Mouse (Mus musculus) forebrain, embryonic 14.5 days (tissue): Measurements from ENCODE around the gene Spag7. TPM values are rescaled to one million over a fixed set of nuclear protein-coding genes. Genes with fewer than 3 reads are reported as not detected.

Experiments
- ATAC-seq: fragments of 200-750 bp; cut with Nextera tagmentation; 2 replicates; pipeline ENCODE4 v1.8.0; 2017; ENCODE audit warnings: mild to moderate bottlenecking, moderate library complexity
- DNase-seq: peaks from one replicate; pipeline ENCODE4 v3.0.0-alpha.2; 2015; ENCODE audit warnings: low spot score
- H3K27ac ChIP-seq: fragments of 300-500 bp; sonication (generic); 2 replicates; pipeline ENCODE4 v1.5.1; 2014; ENCODE audit warnings: low read depth, mild to moderate bottlenecking, control low read depth, low read length, moderate library complexity
- H3K27me3 ChIP-seq: fragments of 300-500 bp; sonication (generic); replicated peaks from 2 replicates; pipeline ENCODE4 v1.6.1; 2014; ENCODE audit warnings: low read length, control low read depth, mixed read lengths; ENCODE audit not compliant: control insufficient read depth, insufficient read depth
- H3K36me3 ChIP-seq: fragments of 300-500 bp; sonication (generic); 2 replicates; pipeline ENCODE4 v1.6.1; 2014; ENCODE audit warnings: low read length, control low read depth; ENCODE audit not compliant: control insufficient read depth, insufficient read depth
- H3K4me1 ChIP-seq: fragments of 300-500 bp; sonication (generic); 2 replicates; pipeline ENCODE4 v1.6.1; 2014; ENCODE audit warnings: antibody characterized with exemption, low read length, control low read depth; ENCODE audit not compliant: control insufficient read depth, insufficient read depth
- H3K4me2 ChIP-seq: fragments of 300-500 bp; sonication (generic); 2 replicates; pipeline ENCODE4 v1.6.1; 2014; ENCODE audit warnings: mild to moderate bottlenecking, control low read depth, low read length
- H3K4me3 ChIP-seq: fragments of 300-500 bp; sonication (generic); 2 replicates; pipeline ENCODE4 v1.5.1; 2014; ENCODE audit warnings: low read depth, low read length, control low read depth
- H3K9ac ChIP-seq: fragments of 300-500 bp; sonication (generic); 2 replicates; pipeline ENCODE4 v1.6.1; 2014; ENCODE audit warnings: mild to moderate bottlenecking, low read length, control low read depth, moderate library complexity
- H3K9me3 ChIP-seq: fragments of 300-500 bp; sonication (generic); replicated peaks from 2 replicates; pipeline ENCODE4 v1.6.1; 2016; ENCODE audit warnings: low read length, control low read depth, mixed read lengths; ENCODE audit not compliant: control insufficient read depth
- WGBS: fragments of 180-500 bp; shearing (Covaris S2); extraction: QIAGEN DNeasy Blood & Tissue Kit; methylation state at CpG from one replicate; pipeline ENCODE4 v1.1.7; 2014; 5-methylcytosine and 5-hydroxymethylcytosine counted together
- polyA plus RNA-seq: library from polyadenylated mRNA; unstranded; fragments of >200 nt; fragmentation: Nextera tagmentation; extraction: Ambion mirVana; gene quantifications from 2 replicates; pipeline ENCODE4 v1.2.1, GENCODE M21; 2014

Spag7 gene
- polyA plus RNA-seq, 1 experiment from 2014 or later = 65.4 TPM

DNA sequence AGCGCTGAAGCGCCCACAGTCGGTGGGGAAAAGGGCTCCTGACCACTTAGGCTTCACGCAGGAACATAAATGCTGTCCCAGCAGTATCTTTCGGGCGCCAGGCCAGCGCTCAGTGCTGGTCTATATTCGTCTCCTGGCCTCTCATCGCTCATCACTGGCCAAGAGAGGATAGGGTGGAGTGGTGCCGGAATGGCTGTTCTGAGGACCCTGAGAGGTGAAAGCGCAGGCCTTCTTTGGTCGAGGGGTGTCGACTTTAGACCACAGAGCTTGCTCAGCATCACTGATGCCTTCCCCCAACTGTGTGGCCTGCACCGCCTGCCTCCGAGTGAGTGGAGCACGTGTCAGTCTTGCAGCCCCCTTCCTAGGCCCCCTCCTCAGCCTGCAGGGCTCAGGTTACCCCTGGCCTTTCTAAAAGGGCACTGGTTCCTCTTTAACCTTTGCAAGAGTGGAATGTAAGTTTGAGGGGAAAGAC, 12.7 kb downstream of the Spag7 start:
- H3K4me1 ChIP-seq = peaks cover 21% of the 10 kb centered on the region
- no peak overlapping the region; the same call in 1 of the 2 replicates for H3K27ac ChIP-seq
- H3K4me2 ChIP-seq = peak overlapping the region; percentile 91
- DNase-seq (peak; percentile 7), ATAC-seq (no peak)
- H3K9me3 ChIP-seq = no peaks in the 10 kb centered on the region
- H3K4me3 ChIP-seq = peak overlapping the region; percentile 100
- no peaks in the 10 kb centered on the region for H3K27me3 ChIP-seq
- H3K36me3 ChIP-seq = peaks cover 23% of the 10 kb centered on the region
- WGBS = 4% methylated on average over 16 of the region's 16 CpGs
- peak overlapping the region; percentile 97 for H3K9ac ChIP-seq

DNA sequence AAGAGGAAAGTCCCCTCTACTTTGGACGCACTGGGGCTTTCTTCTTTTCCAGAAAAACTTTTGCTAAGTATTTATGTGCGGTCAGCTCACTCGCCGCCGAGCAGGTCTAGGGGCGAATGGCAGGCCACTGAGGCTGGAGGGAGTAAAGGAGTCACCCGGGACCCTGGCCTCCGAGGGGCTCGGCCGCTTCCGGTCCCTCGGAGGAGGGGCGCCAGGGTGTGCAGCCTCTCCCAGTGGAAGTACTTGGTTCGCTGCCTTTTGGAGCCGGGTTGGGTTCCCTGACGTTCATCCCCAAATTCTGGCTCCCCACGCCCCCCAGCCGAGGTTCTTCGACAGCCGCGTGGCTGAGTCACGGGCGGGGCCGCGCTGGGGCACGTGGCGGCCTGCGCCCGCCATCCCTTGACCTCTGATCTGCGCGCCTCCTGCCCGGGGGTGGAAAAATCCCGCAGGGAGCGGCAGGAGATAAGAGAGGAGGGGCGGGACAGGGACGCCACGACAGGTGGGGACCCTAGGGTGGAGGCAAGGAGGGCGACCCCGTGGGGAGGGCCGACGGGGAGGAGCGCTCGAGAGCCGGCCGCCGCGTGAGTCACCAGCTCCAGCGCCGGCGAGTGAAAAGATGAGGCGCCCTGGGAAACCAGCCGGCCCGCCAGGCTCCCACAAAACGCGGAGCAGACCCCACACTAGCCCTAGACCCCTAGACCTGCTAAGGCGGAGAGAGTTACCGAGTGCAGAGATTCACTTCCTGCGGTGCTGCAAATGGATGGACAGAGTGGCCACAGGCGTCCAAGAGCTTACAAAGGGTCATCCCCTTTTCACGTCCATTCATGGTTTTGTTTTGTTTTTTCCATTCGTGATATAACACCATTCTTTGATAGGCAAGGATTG, 13.4 kb downstream of the Spag7 start:
- under 1% methylated on average over 54 of the region's 61 CpGs for WGBS
- ATAC-seq (no peak), DNase-seq (peak; percentile 55)
- Histone ChIP-seq H3K9ac (peak overlapping the region; percentile 97), H3K27ac (peak overlapping the region; percentile 95), H3K9me3 (no peaks in the 10 kb centered on the region), H3K4me2 (peak overlapping the region; percentile 91), H3K27me3 (no peaks in the 10 kb centered on the region), H3K36me3 (peaks cover 26% of the 10 kb centered on the region), H3K4me3 (peak overlapping the region; percentile 100), H3K4me1 (peaks cover 21% of the 10 kb centered on the region)

DNA sequence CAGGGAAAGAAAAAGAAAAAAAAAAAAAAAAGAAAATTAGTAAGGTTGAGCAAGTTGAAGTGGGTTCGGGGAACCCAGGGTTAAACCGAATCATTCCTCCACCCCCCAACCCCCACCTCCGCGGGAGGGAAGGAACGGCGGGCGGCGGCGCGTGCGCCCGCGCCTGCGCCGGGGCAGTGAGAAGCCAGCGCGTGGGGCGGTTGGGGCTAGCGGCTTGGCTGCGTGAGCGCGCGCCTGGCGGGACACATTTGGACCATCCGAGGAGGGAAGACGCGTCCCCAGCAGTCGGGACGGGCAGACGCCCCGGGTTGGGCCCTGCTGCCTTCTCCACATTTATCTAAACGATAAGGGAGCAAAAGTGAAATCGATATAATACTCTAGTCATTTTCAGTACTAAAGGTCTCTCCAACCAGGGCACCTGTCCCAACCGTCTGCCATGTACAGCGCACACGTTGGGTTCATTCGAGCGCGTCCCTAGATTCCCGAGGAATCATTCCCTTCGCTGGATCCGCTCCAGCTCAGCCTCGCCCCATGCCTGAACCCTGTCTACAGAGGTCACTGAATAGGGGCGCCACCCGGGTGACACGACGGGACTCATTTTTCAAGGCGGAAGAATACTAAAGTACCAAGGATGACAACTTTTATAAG, 14.2 kb downstream of the Spag7 start:
- under 1% methylated on average over 48 of the region's 48 CpGs for WGBS
- peaks cover 28% of the 10 kb centered on the region for H3K36me3 ChIP-seq
- H3K4me3 ChIP-seq = peak overlapping the region; percentile 100
- no peaks in the 10 kb centered on the region for H3K9me3 ChIP-seq
- H3K4me2 ChIP-seq = peak overlapping the region; percentile 91
- H3K9ac ChIP-seq = peak overlapping the region; percentile 97
- peaks cover 21% of the 10 kb centered on the region for H3K4me1 ChIP-seq
- peak; percentile 64 for ATAC-seq
- peak; percentile 89 for DNase-seq
- peak overlapping the region; percentile 95 for H3K27ac ChIP-seq
- no peaks in the 10 kb centered on the region for H3K27me3 ChIP-seq

GRCm38 (mm10) chr11:70654198-70654922, 14.9 kb downstream of the Spag7 start, which contains the start of gene Pfn1:
Gene Pfn1, minus strand, starts transcription at chr11:70654644.
- ATAC-seq (peak; percentile 69), DNase-seq (peak; percentile 89)
- peak within 1 kb of the TSS; percentile 97 for H3K9ac ChIP-seq
- peak within 1 kb of the TSS; percentile 95 for H3K27ac ChIP-seq
- peaks cover 21% of the 10 kb centered on the region for H3K4me1 ChIP-seq
- peak within 1 kb of the TSS; percentile 91 for H3K4me2 ChIP-seq
- H3K4me3 ChIP-seq = peak within 1 kb of the TSS; percentile 100
- under 1% methylated on average over 43 of the region's 61 CpGs for WGBS
- no peaks in the 10 kb centered on the region for H3K27me3 ChIP-seq
- H3K36me3 ChIP-seq = peaks cover 35% of the 10 kb centered on the region
- H3K9me3 ChIP-seq = no peaks in the 10 kb centered on the region

DNA sequence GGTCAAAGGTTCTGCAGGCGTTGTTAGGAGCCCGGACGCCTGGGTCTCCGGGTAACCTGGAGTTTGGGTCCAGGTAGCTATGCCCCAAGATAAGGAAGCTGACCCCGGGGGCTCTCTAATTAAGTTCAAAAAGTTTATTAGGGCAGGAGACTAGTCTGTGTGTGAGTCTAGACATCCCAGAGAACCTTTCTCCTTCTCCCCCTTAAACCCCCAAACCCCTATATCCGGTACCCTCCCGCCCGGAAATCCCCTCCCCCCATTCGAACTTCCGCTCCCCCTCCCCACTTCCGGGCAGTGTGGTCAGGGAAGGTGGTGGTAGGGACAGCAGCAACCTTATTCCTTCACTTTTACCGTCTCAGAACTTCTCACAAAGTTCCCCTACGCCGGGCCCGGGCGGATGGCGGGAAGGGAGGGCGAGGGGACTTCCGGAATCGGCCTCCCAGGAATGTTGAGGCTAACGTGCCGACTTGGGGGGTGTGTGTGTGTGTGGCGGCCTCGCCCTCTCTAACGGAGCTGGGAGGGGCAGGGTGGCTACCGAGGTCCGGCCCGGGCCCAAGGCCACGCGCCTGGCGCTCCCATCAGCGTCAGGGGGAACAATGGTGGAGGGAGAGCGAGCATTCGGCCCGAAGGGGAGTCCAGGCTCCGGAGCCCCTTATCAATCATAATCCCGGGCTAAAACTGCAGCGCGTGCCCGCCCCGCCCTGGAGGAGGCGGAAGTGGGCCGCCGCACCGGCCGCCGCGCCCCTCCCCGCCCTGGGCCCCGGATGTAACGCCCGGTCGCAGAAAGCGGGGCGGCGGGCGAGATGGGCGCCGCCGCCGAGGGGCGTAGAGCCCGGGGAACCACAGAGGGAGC, 15.6 kb downstream of the Spag7 start:
- Histone ChIP-seq H3K4me2 (peak overlapping the region; percentile 91), H3K9me3 (no peaks in the 10 kb centered on the region), H3K27me3 (no peaks in the 10 kb centered on the region), H3K4me3 (peak overlapping the region; percentile 100), H3K4me1 (peaks cover 26% of the 10 kb centered on the region), H3K9ac (peak overlapping the region; percentile 97), H3K27ac (peak overlapping the region; percentile 95), H3K36me3 (peaks cover 43% of the 10 kb centered on the region)
- WGBS = 1% methylated on average over 58 of the region's 63 CpGs
- peak; percentile 70 for DNase-seq
- peak; percentile 70 for ATAC-seq

DNA sequence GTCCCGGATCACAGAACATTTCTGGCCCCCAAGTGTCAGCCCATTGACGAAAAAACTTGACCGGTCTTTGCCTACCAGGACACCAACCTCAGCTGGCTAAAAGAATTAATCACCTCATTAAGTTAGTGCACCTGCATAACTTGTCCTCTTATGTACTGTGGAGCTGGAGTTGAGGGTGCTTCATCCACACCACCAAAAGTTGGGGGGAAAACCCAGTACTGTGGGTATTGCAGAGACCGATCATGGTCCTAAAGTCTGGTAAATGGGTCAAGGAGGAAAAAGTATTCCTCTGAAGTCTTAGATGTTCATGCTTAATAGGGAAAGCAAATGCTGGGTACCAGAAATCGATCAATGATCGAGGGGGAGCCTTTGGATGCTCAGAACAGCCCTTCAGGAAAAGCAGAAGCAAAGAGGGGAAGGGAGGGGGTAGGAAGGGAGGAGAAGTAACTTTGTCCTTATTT, 16.3 kb downstream of the Spag7 start:
- H3K4me1 ChIP-seq = peaks cover 32% of the 10 kb centered on the region
- ATAC-seq = no peak
- H3K4me2 ChIP-seq = peak overlapping the region; percentile 91
- no peak for DNase-seq
- peak overlapping the region; percentile 97 for H3K9ac ChIP-seq
- H3K36me3 ChIP-seq = peaks cover 47% of the 10 kb centered on the region
- WGBS = 60% methylated on average over 6 of the region's 6 CpGs
- peak overlapping the region; percentile 100 for H3K4me3 ChIP-seq
- H3K27ac ChIP-seq = peak overlapping the region; percentile 95
- H3K9me3 ChIP-seq = no peaks in the 10 kb centered on the region
- no peaks in the 10 kb centered on the region for H3K27me3 ChIP-seq

DNA sequence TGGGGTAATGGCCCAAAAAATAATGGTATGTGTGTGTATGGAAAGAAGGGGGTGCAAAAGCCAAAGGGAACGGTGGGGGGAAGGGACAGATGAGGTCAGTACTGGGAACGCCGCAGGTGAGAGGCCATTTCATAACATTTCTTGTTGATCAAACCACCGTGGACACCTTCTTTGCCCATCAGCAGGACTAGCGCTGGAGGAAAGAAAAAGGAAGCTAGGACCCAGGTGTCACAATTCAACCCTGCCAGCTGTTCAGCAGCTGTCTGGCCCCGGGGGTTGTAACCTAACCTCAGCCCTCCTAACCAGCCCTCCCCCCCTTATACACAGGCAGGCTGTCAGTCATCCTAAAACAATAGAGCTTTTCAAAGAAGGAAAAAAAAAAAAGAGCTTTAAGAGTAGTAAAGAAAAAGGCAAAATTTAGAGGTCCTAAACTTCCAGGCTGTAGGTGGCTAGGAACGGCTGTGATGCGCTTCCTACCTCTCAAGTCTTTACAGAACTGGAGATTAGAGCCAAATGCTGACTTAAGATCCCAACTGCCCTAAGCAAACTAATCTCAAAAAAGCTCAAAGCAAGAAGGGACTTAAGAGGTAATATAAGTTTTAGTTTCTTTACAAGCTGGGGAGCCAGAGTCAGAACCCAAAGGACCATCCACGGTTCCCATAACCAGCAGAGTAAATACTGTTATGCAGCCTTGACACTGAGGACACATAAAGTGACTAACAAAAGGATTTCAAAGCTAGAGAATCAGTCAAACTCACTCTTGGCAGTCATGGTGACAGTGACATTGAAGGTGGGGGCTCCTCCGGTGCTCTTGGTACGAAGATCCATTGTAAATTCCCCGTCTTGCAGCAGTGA, 17.0 kb downstream of the Spag7 start:
- Histone ChIP-seq H3K36me3 (peaks cover 47% of the 10 kb centered on the region), H3K4me1 (peaks cover 34% of the 10 kb centered on the region), H3K9me3 (no peaks in the 10 kb centered on the region), H3K27me3 (no peaks in the 10 kb centered on the region), H3K4me3 (peak overlapping the region; percentile 100), H3K4me2 (peak overlapping the region; percentile 91), H3K9ac (peak overlapping the region; percentile 37), H3K27ac (no peak overlapping the region)
- ATAC-seq (no peak), DNase-seq (no peak)
- WGBS = 78% methylated on average over 12 of the region's 12 CpGs
